Mouse (Mus musculus): ENCODE data around the gene Agap3. TPM values are rescaled to one million over a fixed set of nuclear protein-coding genes. Genes with fewer than 3 reads are reported as not detected.
A peak's percentile ranks its signal among the peaks of the same experiment; 100 is the strongest.

The Agap3 gene
- total and polyA plus RNA-seq, 3 experiments: 116 to 203 (median 138) TPM

DNA sequence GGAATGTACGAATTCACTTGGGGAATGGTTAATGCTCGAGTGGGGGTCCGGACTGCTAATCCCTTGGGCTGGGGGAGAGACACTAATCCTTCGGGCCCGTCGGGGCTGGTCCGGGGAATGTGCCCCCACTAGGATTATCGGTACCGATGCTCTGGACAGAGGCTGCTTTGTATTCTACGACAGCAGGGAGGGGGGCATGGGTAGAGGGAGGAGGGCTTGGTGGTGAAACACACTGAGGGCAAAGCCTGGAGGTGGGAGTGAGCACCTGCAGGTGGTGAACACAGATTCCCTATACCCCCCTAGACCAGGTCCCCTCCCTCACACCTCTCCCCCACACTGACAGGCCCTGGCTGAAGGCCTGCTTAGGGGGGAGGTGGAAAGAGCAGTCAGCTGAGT, 25.9 kb upstream of the Agap3 start:
- Histone ChIP-seq H3K36me3 (ENCODE audit: control insufficient read depth in 1 of 2, insufficient read depth in 2 of 2, low read length in 2 of 2) (peaks cover 2 to 17% of the 10 kb centered on the region in 2 experiments), H3K27ac (ENCODE audit: control insufficient read depth, low read depth, low read length) (no peak overlapping the region), H3K9me3 (replicated peaks; ENCODE audit: insufficient read depth, low read length) (no peaks in the 10 kb centered on the region), H3K4me1 (ENCODE audit: control insufficient read depth in 1 of 2, insufficient read depth in 2 of 2, low read length in 2 of 2) (peaks cover 6 to 22% of the 10 kb centered on the region in 2 experiments), H3K79me2 (ENCODE audit: control insufficient read depth, insufficient read depth, low read length, poor library complexity) (peaks cover 14% of the 10 kb centered on the region), H3K9ac (ENCODE audit: control insufficient read depth, low read depth, low read length, poor library complexity, severe bottlenecking) (peak overlapping the region; percentile 85), H3K27me3 (ENCODE audit: control insufficient read depth in 1 of 2, insufficient read depth in 2 of 2, low read length in 2 of 2) (no peaks in the 10 kb centered on the region), H3K4me3 (ENCODE audit: control insufficient read depth in 1 of 2, insufficient read depth in 1 of 2, low read depth in 2 of 2, low read length in 2 of 2) (peak overlapping the region; percentile 78 to 86)
- TF ChIP-seq NRF1 (IDR thresholded peaks at IDR 0.05; ENCODE audit: insufficient read depth, low read depth, low read length, poor library complexity, severe bottlenecking) (no peak), POLR2AphosphoS2 (IDR thresholded peaks at IDR 0.05; ENCODE audit: low read length) (no peak), E2F4 (IDR thresholded peaks at IDR 0.05; ENCODE audit: borderline replicate concordance, low read depth, low read length) (no peak), SMC3 (IDR thresholded peaks at IDR 0.05; ENCODE audit: low read depth, low read length) (no peak), MAZ (IDR thresholded peaks at IDR 0.05; ENCODE audit: low read depth, low read length) (no peak), ZC3H11A (IDR thresholded peaks at IDR 0.05; ENCODE audit: low read depth, low read length) (no peak), MAFK (IDR thresholded peaks at IDR 0.05; ENCODE audit: borderline replicate concordance, low read depth, low read length) (no peak), UBTF (IDR thresholded peaks at IDR 0.05; ENCODE audit: borderline replicate concordance, insufficient read depth, low read depth, low read length) (no peak), POLR2A (IDR thresholded peaks at IDR 0.05; ENCODE audit: control insufficient read depth in 1 of 2, insufficient read depth in 1 of 2, low read depth in 1 of 2, low read length in 2 of 2, poor library complexity in 1 of 2) (no peak), ZNF384 (IDR thresholded peaks at IDR 0.05; ENCODE audit: low read depth, low read length) (no peak), MEF2A (IDR thresholded peaks at IDR 0.05; ENCODE audit: extremely low read depth, insufficient replicate concordance, low read depth, low read length, poor library complexity, severe bottlenecking) (no peak), EP300 (IDR thresholded peaks at IDR 0.05; ENCODE audit: low read depth in 1 of 2, low read length in 2 of 2) (no peak), MXI1 (IDR thresholded peaks at IDR 0.05; ENCODE audit: low read depth, low read length) (no peak), ZKSCAN1 (IDR thresholded peaks at IDR 0.05; ENCODE audit: low read depth, low read length) (no peak), USF1 (IDR thresholded peaks at IDR 0.05; ENCODE audit: low read depth, low read length) (no peak), ELF1 (IDR thresholded peaks at IDR 0.05; ENCODE audit: low read depth, low read length) (no peak), KAT2A (conservative IDR thresholded peaks at IDR 0.05; ENCODE audit: low read depth, low read length) (no peak), CHD2 (IDR thresholded peaks at IDR 0.05; ENCODE audit: low read length) (no peak)
- no peak for DNase-seq (ENCODE audit: low read depth, low spot score)

DNA sequence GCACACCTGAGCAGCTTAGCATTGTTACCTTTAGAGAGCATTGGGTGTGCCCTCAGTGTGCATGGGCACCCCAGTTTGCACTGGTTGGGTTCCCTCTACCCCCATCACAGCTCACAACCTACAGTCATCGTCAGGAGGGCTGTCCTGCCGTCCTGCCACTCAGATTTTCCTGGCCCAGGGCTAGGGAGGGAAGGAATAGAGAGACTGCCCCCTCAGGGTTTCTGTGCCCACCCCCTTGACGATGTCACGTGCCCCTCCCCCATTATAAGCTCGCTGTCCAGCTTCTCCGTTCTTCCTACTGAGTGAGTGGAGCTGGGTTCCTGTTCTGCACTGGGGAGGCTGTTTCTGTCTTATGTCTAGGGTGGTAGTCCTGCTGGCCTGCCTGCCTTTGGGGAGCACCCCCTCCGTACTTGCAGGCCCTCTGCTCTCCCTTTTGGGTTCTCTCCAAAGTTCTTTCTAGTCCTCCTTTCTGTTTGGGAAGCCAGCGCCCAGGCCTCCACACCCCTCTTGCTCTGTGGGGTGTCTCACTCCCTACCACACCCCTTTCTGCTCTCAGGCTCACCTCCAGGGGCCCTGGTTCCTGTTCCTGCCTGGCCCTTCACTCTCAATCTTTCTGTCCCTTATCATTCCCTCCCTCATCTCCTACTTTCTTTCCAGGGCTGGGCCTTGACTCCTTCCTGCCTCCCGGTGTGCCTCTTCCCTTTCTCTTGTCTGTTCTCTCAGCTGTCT, 25.3 kb upstream of the Agap3 start:
- Histone ChIP-seq H3K9me3 (replicated peaks; ENCODE audit: insufficient read depth, low read length) (no peaks in the 10 kb centered on the region), H3K4me3 (ENCODE audit: control insufficient read depth in 1 of 2, insufficient read depth in 1 of 2, low read depth in 2 of 2, low read length in 2 of 2) (peak overlapping the region; percentile 1 to 21; a peak in 1 of 4 replicates), H3K27ac (ENCODE audit: control insufficient read depth, low read depth, low read length) (no peak overlapping the region), H3K9ac (ENCODE audit: control insufficient read depth, low read depth, low read length, poor library complexity, severe bottlenecking) (peak overlapping the region; percentile 15), H3K4me1 (ENCODE audit: control insufficient read depth in 1 of 2, insufficient read depth in 2 of 2, low read length in 2 of 2) (peaks cover 6 to 22% of the 10 kb centered on the region in 2 experiments), H3K79me2 (ENCODE audit: control insufficient read depth, insufficient read depth, low read length, poor library complexity) (peaks cover 14% of the 10 kb centered on the region), H3K27me3 (ENCODE audit: control insufficient read depth in 1 of 2, insufficient read depth in 2 of 2, low read length in 2 of 2) (no peaks in the 10 kb centered on the region), H3K36me3 (ENCODE audit: control insufficient read depth in 1 of 2, insufficient read depth in 2 of 2, low read length in 2 of 2) (peaks cover 2 to 17% of the 10 kb centered on the region in 2 experiments)
- DNase-seq (ENCODE audit: low read depth, low spot score): peak; percentile 72
- TF ChIP-seq CTCF (IDR thresholded peaks at IDR 0.05 in 2 of 3, conservative IDR thresholded peaks at IDR 0.05 in 1 of 3; ENCODE audit: control insufficient read depth in 1 of 3, insufficient read depth in 1 of 3, low read depth in 2 of 3, low read length in 3 of 3, poor library complexity in 1 of 3, severe bottlenecking in 1 of 3): no peak; a peak in 1 of 6 replicates
- peak; percentile 48; the same call in 1 of the 2 replicates for TF ChIP-seq BHLHE40 (IDR thresholded peaks at IDR 0.05; ENCODE audit: borderline replicate concordance, low read depth, low read length)
- no peak for TF ChIP-seq POLR2AphosphoS5 (IDR thresholded peaks at IDR 0.05; ENCODE audit: borderline replicate concordance, low read depth, low read length)
- 0 out of 2 replicates have a peak, but pooled peaks have one; percentile 11 for TF ChIP-seq HCFC1 (IDR thresholded peaks at IDR 0.05; ENCODE audit: low read depth, low read length)
- TF ChIP-seq NELFE (IDR thresholded peaks at IDR 0.05; ENCODE audit: low read depth, low read length): no peak
- TF ChIP-seq ELF1 (IDR thresholded peaks at IDR 0.05; ENCODE audit: low read depth, low read length): no peak
- TF ChIP-seq GATA1 (IDR thresholded peaks at IDR 0.05; ENCODE audit: low read depth, low read length): no peak
- no peak for TF ChIP-seq TCF12 (IDR thresholded peaks at IDR 0.05; ENCODE audit: low read depth, low read length)
- no peak for TF ChIP-seq EP300 (IDR thresholded peaks at IDR 0.05; ENCODE audit: low read depth in 1 of 2, low read length in 2 of 2)
- no peak for TF ChIP-seq TBP (IDR thresholded peaks at IDR 0.05; ENCODE audit: low read depth, low read length)
- no peak for TF ChIP-seq JUND (IDR thresholded peaks at IDR 0.05; ENCODE audit: low read depth, low read length)
- TF ChIP-seq POLR2A (IDR thresholded peaks at IDR 0.05; ENCODE audit: control insufficient read depth in 1 of 2, insufficient read depth in 1 of 2, low read depth in 1 of 2, low read length in 2 of 2, poor library complexity in 1 of 2): no peak
- TF ChIP-seq RAD21 (IDR thresholded peaks at IDR 0.05; ENCODE audit: low read depth, low read length): no peak
- no peak for TF ChIP-seq MAX (IDR thresholded peaks at IDR 0.05; ENCODE audit: low read length)
- peak; percentile 84 for TF ChIP-seq USF1 (IDR thresholded peaks at IDR 0.05; ENCODE audit: low read depth, low read length)
- no peak for TF ChIP-seq ZNF384 (IDR thresholded peaks at IDR 0.05; ENCODE audit: low read depth, low read length)
- peak; percentile 69 for TF ChIP-seq MXI1 (IDR thresholded peaks at IDR 0.05; ENCODE audit: low read depth, low read length)
- no peak for TF ChIP-seq TAL1 (IDR thresholded peaks at IDR 0.05; ENCODE audit: low read length)
